16 mouse cellular contexts compared by ENCODE assay signal in genomic region chr6:141282796-141283195, GRCm38 (mm10). TPM values are rescaled to one million over a fixed set of nuclear protein-coding genes. Genes with fewer than 3 reads are reported as not detected.
"Had no signal": no experiment of that assay in that cellular context is flagged by ENCODE, and none has a peak within 500 bp of the region (broad histone marks: within the 10 kb centered on the region; RNA-seq: fewer than 3 reads in every experiment).

No protein-coding gene starts in this region.

- H3K9me3 ChIP-seq: midbrain, embryonic 10.5 days; midbrain, embryonic 12.5 days; neural tube, embryonic 12.5 days; stomach, embryonic 15.5 days had no signal

- H3K4me2 ChIP-seq: lung, embryonic 14.5 days; midbrain, embryonic 12.5 days; neural tube, embryonic 12.5 days; stomach, embryonic 15.5 days had no signal

- H3K9ac ChIP-seq: lung, embryonic 14.5 days; midbrain, embryonic 12.5 days; neural tube, embryonic 12.5 days; stomach, embryonic 15.5 days had no signal

- H3K4me1 ChIP-seq: midbrain, embryonic 10.5 days; midbrain, embryonic 12.5 days; neural tube, embryonic 12.5 days; stomach, embryonic 15.5 days had no signal

- H3K27ac ChIP-seq: midbrain, embryonic 10.5 days; midbrain, embryonic 12.5 days; neural tube, embryonic 12.5 days; stomach, embryonic 15.5 days; stomach, postnatal 0 days had no signal

- H3K27me3 ChIP-seq: midbrain, embryonic 12.5 days; neural tube, embryonic 12.5 days; stomach, embryonic 15.5 days had no signal

- ATAC-seq: midbrain, embryonic 16.5 days had no signal

- DNase-seq: lung, embryonic 14.5 days; lung, postnatal 10 days; lung, postnatal 4 days; midbrain, embryonic 14.5 days; right cerebral cortex, postnatal 14 days; thymus, adult 2 months; thymus, postnatal 25 days; thymus, postnatal 4 days had no signal

- H3K4me3 ChIP-seq: midbrain, embryonic 10.5 days; midbrain, embryonic 12.5 days; neural tube, embryonic 12.5 days; stomach, embryonic 15.5 days had no signal

- H3K36me3 ChIP-seq: midbrain, embryonic 10.5 days; midbrain, embryonic 12.5 days; neural tube, embryonic 12.5 days; stomach, embryonic 15.5 days had no signal

RNA-seq across cellular contexts. Expression of gene Pde3a, which starts 33.7 kb away (rescaled TPM):
- total RNA-seq: megakaryocyte, adult 5-6 weeks; megakaryocyte-erythroid progenitor cell, adult 5-6 weeks had no signal
